Mouse (Mus musculus) ovary, adult 10 weeks (tissue): Measurements from ENCODE around the gene Tex13c1. TPM values are rescaled to one million over a fixed set of nuclear protein-coding genes. Genes with fewer than 3 reads are reported as not detected.

Experiments used
- polyA plus RNA-seq: library from polyadenylated mRNA; stranded (reverse); fragments of 350-450 nt; fragmentation: Illumina TruSeq; extraction: RNeasy Lipid Tissue Mini Kit (QIAGEN cat#74804); gene quantifications from one replicate; pipeline ENCODE4 v1.2.3, GENCODE M21; 2014

The Tex13c1 gene
- polyA plus RNA-seq: not detected

DNA sequence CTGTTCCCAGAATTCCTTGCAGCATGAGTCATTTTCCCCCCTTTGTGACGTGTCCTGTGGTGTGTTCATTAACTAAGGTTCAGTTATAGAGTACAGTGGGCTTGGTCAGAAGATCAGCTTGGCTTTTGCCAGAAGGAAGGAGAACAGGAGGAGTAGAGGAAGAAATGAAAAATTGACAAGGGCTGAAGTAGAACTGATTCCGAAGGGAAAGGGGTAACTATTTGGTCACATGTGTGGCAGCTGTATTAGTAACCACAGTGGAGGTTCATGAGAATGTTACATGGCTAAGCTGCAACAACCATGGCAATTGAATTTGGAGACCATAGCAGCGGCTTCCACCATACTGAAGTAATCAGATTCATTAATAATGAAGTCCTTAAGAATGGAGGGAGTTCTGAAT lies at the start of gene Tex13c1:
TSS of gene Tex13c1 (plus strand) at position 301 of the 400 bp plus-strand sequence.

Other genes with a start within 250 kb of the Tex13c1 start
- not detected for gene Tenm1, start 162.0 kb upstream of the Tex13c1 start, polyA plus RNA-seq